Mouse (Mus musculus): ENCODE measurements around the gene Pdzrn3. TPM values are rescaled to one million over a fixed set of nuclear protein-coding genes. Genes with fewer than 3 reads are reported as not detected.
A peak's percentile ranks its signal among the peaks of the same experiment; 100 is the strongest.

Gene Pdzrn3
- polyA plus RNA-seq, 1 experiment from 2014 or later, result 6.3 TPM

DNA sequence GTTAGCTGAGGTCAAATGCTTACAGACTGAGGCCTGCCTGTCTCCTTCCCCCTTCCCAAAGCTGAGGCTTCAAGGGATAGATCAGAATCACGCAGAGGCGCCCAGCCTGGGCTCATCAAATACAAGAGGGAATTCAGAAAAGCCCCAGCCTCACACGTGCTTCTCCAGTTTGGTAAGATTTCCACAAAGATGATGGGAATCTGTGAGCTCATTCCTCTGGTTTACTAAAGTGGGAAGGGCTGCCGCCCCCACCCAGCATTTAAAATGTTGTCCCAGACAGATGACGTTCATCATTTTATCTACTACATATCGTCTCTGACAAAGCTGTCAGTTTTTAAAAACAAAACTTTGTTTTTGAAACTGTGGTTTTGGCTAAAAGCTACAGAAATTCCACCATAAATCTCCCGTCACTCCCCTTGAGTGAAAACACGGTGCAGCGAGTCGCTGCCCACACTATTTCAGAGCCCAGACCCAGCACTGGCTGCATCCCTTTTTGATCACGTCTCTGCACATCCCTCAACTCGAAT is 17.4 kb downstream of the Pdzrn3 start:
- ATAC-seq, result peak; percentile 41

DNA sequence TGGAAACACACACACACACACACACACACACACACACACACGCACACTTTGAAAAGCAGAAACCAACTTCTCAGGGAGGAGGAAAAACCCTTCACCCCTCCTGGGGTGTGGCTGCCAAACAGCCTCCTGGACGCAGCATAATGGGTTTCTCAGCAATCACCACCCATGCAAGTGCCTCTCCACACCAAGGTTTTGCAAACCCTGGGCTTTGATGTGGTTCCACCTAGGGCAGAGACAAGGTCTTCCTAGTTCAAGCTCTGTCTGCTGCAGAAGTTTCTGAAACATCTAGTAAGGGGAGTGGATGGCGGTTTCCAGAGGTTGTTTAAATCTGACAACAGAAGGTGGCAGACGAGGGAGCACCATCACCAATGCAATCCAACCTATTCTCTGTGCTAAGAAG is 18.1 kb downstream of the Pdzrn3 start:
- peaks cover 22% of the 10 kb centered on the region for H3K4me1 ChIP-seq (ENCODE audit: control insufficient read depth, insufficient read depth, low read length)
- no peaks in the 10 kb centered on the region for H3K27me3 ChIP-seq (replicated peaks; ENCODE audit: control insufficient read depth, insufficient read depth, low read length)
- no peak overlapping the region for H3K4me2 ChIP-seq (ENCODE audit: low read depth, low read length)
- H3K36me3 ChIP-seq (ENCODE audit: control insufficient read depth, insufficient read depth, low read length), result 0 out of 2 replicates have a peak, but pooled peaks cover 3% of the 10 kb centered on the region
- no peak for ATAC-seq
- 60% methylated on average over 4 of the region's 4 CpGs for WGBS
- no peak overlapping the region for H3K9ac ChIP-seq (ENCODE audit: low read depth, low read length)
- H3K9me3 ChIP-seq (ENCODE audit: control insufficient read depth, low read length), result no peaks in the 10 kb centered on the region
- no peak overlapping the region for H3K27ac ChIP-seq (ENCODE audit: low read length)
- no peak overlapping the region for H3K4me3 ChIP-seq (ENCODE audit: low read length)

More for the DNA sequence above, 17.4 kb downstream of the Pdzrn3 start:
- Histone ChIP-seq H3K4me2 (ENCODE audit: low read depth, low read length) (no peak overlapping the region), H3K4me3 (ENCODE audit: low read length) (no peak overlapping the region), H3K27ac (ENCODE audit: low read length) (0 out of 2 replicates have a peak overlapping the region, but pooled peaks have one; percentile 9), H3K27me3 (replicated peaks; ENCODE audit: control insufficient read depth, insufficient read depth, low read length) (no peaks in the 10 kb centered on the region), H3K4me1 (ENCODE audit: control insufficient read depth, insufficient read depth, low read length) (peaks cover 18% of the 10 kb centered on the region), H3K9ac (ENCODE audit: low read depth, low read length) (no peak overlapping the region), H3K9me3 (ENCODE audit: control insufficient read depth, low read length) (no peaks in the 10 kb centered on the region), H3K36me3 (ENCODE audit: control insufficient read depth, insufficient read depth, low read length) (0 out of 2 replicates have a peak, but pooled peaks cover 3% of the 10 kb centered on the region)
- WGBS, result 48% methylated on average over 12 of the region's 12 CpGs

DNA sequence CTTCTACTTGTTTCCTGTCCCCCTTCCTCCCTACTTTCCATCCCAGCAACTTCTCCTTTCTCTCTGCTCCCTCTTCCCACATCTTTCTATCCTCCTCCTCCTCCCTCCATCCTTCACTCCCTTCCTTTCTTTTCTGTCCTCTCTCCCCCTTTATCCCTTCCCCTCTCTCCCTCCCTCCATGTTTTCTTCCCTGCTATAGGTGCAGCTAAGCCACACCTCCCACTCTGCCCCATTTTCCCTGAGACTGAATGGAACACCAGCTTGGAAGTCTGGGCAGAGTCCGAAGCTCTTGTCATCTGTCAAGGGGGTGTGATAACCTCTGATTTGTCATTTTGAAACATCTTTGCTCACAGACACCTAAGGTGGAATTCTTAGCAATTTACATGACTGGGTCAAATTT is 22.8 kb downstream of the Pdzrn3 start:
- H3K36me3 ChIP-seq (ENCODE audit: control insufficient read depth, insufficient read depth, low read length), result no peaks in the 10 kb centered on the region
- H3K4me2 ChIP-seq (ENCODE audit: low read depth, low read length), result no peak overlapping the region
- peaks cover 31% of the 10 kb centered on the region for H3K4me1 ChIP-seq (ENCODE audit: control insufficient read depth, insufficient read depth, low read length)
- ATAC-seq, result no peak
- H3K9ac ChIP-seq (ENCODE audit: low read depth, low read length), result no peak overlapping the region
- H3K4me3 ChIP-seq (ENCODE audit: low read length), result no peak overlapping the region
- H3K27ac ChIP-seq (ENCODE audit: low read length), result no peak overlapping the region
- 43% methylated on average over 1 of the region's 1 CpGs for WGBS
- H3K9me3 ChIP-seq (ENCODE audit: control insufficient read depth, low read length), result no peaks in the 10 kb centered on the region
- H3K27me3 ChIP-seq (replicated peaks; ENCODE audit: control insufficient read depth, insufficient read depth, low read length), result no peaks in the 10 kb centered on the region

GRCm38 (mm10) chr6:101354230-101354881 is 23.3 kb downstream of the Pdzrn3 start:
- Histone ChIP-seq H3K27me3 (replicated peaks; ENCODE audit: control insufficient read depth, insufficient read depth, low read length) (no peaks in the 10 kb centered on the region), H3K4me3 (ENCODE audit: low read length) (no peak overlapping the region), H3K36me3 (ENCODE audit: control insufficient read depth, insufficient read depth, low read length) (no peaks in the 10 kb centered on the region), H3K9ac (ENCODE audit: low read depth, low read length) (no peak overlapping the region), H3K9me3 (ENCODE audit: control insufficient read depth, low read length) (no peaks in the 10 kb centered on the region), H3K4me1 (ENCODE audit: control insufficient read depth, insufficient read depth, low read length) (peaks cover 31% of the 10 kb centered on the region), H3K4me2 (ENCODE audit: low read depth, low read length) (no peak overlapping the region), H3K27ac (ENCODE audit: low read length) (no peak overlapping the region)
- WGBS, result 64% methylated on average over 8 of the region's 8 CpGs
- ATAC-seq, result 0 out of 2 replicates have a peak, but pooled peaks have one; percentile 19

DNA sequence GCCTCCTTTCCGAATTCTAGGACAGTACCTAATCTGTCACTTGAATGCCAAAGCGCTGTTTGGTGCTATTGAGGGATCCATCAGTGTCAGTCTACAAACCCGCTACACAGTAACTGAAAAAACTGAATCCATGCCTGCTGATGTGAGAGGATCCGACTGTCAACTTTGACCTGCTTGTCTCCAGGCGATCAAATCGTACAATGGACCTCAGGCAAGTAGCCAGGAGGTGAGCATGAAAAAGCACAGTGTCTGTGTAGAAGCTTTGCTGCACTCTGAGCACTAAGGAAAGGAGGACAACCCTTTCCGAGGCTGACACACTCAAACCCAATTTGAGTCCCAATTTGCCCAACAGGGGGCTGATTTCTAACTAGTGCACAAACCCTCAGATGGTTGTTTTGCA is 24.0 kb downstream of the Pdzrn3 start:
- ATAC-seq, result no peak
- Histone ChIP-seq H3K27me3 (replicated peaks; ENCODE audit: control insufficient read depth, insufficient read depth, low read length) (no peaks in the 10 kb centered on the region), H3K9me3 (ENCODE audit: control insufficient read depth, low read length) (no peaks in the 10 kb centered on the region), H3K4me2 (ENCODE audit: low read depth, low read length) (no peak overlapping the region), H3K4me1 (ENCODE audit: control insufficient read depth, insufficient read depth, low read length) (peaks cover 31% of the 10 kb centered on the region), H3K4me3 (ENCODE audit: low read length) (no peak overlapping the region), H3K36me3 (ENCODE audit: control insufficient read depth, insufficient read depth, low read length) (no peaks in the 10 kb centered on the region), H3K27ac (ENCODE audit: low read length) (no peak overlapping the region), H3K9ac (ENCODE audit: low read depth, low read length) (no peak overlapping the region)
- WGBS, result 80% methylated on average over 7 of the region's 7 CpGs

- no peaks in the 10 kb centered on the region for H3K36me3 ChIP-seq (ENCODE audit: control insufficient read depth, insufficient read depth, low read length)
- ATAC-seq, result peak; percentile 22; the same call in 1 of the 2 replicates
- H3K27me3 ChIP-seq (replicated peaks; ENCODE audit: control insufficient read depth, insufficient read depth, low read length), result no peaks in the 10 kb centered on the region
- no peak overlapping the region for H3K9ac ChIP-seq (ENCODE audit: low read depth, low read length)
- no peaks in the 10 kb centered on the region for H3K9me3 ChIP-seq (ENCODE audit: control insufficient read depth, low read length)
- H3K27ac ChIP-seq (ENCODE audit: low read length), result no peak overlapping the region
- H3K4me1 ChIP-seq (ENCODE audit: control insufficient read depth, insufficient read depth, low read length), result peaks cover 31% of the 10 kb centered on the region
- H3K4me2 ChIP-seq (ENCODE audit: low read depth, low read length), result no peak overlapping the region
- no peak overlapping the region for H3K4me3 ChIP-seq (ENCODE audit: low read length)
- 60% methylated on average over 10 of the region's 10 CpGs for WGBS
Measured at GRCm38 (mm10) chr6:101352626-101353025, 25.1 kb downstream of the Pdzrn3 start.

GRCm38 (mm10) chr6:101351100-101351499 is 26.6 kb downstream of the Pdzrn3 start:
- H3K27ac ChIP-seq (ENCODE audit: low read length), result no peak overlapping the region
- WGBS, result 59% methylated on average over 1 of the region's 1 CpGs
- no peaks in the 10 kb centered on the region for H3K9me3 ChIP-seq (ENCODE audit: control insufficient read depth, low read length)
- H3K36me3 ChIP-seq (ENCODE audit: control insufficient read depth, insufficient read depth, low read length), result no peaks in the 10 kb centered on the region
- H3K9ac ChIP-seq (ENCODE audit: low read depth, low read length), result no peak overlapping the region
- no peaks in the 10 kb centered on the region for H3K27me3 ChIP-seq (replicated peaks; ENCODE audit: control insufficient read depth, insufficient read depth, low read length)
- peaks cover 30% of the 10 kb centered on the region for H3K4me1 ChIP-seq (ENCODE audit: control insufficient read depth, insufficient read depth, low read length)
- ATAC-seq, result no peak
- H3K4me2 ChIP-seq (ENCODE audit: low read depth, low read length), result no peak overlapping the region
- no peak overlapping the region for H3K4me3 ChIP-seq (ENCODE audit: low read length)

DNA sequence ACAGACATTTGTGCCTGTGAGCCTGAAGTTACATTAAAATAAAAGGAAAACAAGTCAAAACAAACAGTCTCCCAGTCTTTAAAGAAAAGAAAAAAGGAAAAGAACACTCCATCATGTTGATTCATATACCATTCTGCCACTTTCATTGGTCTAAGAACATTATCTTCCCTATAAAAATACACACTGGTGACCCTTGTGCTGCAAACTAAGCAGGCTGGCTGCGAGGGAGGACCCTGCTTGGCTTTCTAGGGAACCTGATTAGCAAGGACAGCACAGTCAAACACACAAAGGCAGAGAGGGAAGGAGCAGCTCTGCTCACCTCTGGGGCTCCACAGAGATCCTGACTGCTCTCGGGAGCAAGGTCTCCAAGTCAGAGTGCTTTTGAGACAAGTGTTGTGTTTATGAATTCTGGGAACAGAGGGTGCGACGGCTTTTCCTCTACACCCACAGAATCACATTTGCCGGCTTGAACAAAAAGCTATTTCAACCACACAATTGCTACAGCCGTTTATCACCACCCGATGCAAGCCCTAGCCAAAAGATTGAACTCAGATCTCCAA is 27.2 kb downstream of the Pdzrn3 start:
- Histone ChIP-seq H3K27me3 (replicated peaks; ENCODE audit: control insufficient read depth, insufficient read depth, low read length) (no peaks in the 10 kb centered on the region), H3K27ac (ENCODE audit: low read length) (no peak overlapping the region), H3K9ac (ENCODE audit: low read depth, low read length) (no peak overlapping the region), H3K4me2 (ENCODE audit: low read depth, low read length) (no peak overlapping the region), H3K4me3 (ENCODE audit: low read length) (no peak overlapping the region), H3K9me3 (ENCODE audit: control insufficient read depth, low read length) (no peaks in the 10 kb centered on the region), H3K4me1 (ENCODE audit: control insufficient read depth, insufficient read depth, low read length) (peaks cover 32% of the 10 kb centered on the region), H3K36me3 (ENCODE audit: control insufficient read depth, insufficient read depth, low read length) (no peaks in the 10 kb centered on the region)
- WGBS, result 32% methylated on average over 7 of the region's 7 CpGs
- no peak for ATAC-seq

DNA sequence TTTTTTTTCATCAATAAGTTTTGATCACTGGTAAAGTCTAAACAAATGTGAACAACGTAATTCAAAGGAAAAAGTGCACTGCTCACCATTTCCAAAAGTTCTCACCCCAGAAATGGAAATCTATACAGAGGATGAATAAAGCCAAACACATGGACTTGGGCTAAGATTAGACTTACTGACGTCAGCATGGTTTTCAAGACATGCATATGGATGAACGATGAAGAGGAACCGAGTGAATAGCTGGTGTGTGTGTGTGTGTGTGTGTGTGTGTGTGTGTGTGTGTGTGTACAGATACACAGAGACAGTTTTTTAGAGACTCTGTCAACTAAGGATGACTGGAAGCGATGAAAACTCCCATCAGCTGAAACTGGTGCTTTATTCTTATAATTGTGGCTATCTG is 29.2 kb downstream of the Pdzrn3 start:
- no peak overlapping the region for H3K4me3 ChIP-seq (ENCODE audit: low read length)
- no peak for ATAC-seq
- no peaks in the 10 kb centered on the region for H3K36me3 ChIP-seq (ENCODE audit: control insufficient read depth, insufficient read depth, low read length)
- no peak overlapping the region for H3K27ac ChIP-seq (ENCODE audit: low read length)
- H3K27me3 ChIP-seq (replicated peaks; ENCODE audit: control insufficient read depth, insufficient read depth, low read length), result no peaks in the 10 kb centered on the region
- WGBS, result 66% methylated on average over 5 of the region's 5 CpGs
- H3K4me2 ChIP-seq (ENCODE audit: low read depth, low read length), result no peak overlapping the region
- H3K4me1 ChIP-seq (ENCODE audit: control insufficient read depth, insufficient read depth, low read length), result peaks cover 22% of the 10 kb centered on the region
- no peak overlapping the region for H3K9ac ChIP-seq (ENCODE audit: low read depth, low read length)
- no peaks in the 10 kb centered on the region for H3K9me3 ChIP-seq (ENCODE audit: control insufficient read depth, low read length)
